Mouse (Mus musculus) stomach, embryonic 16.5 days (tissue): ENCODE results near the gene Fgd6. TPM values are rescaled to one million over a fixed set of nuclear protein-coding genes. Genes with fewer than 3 reads are reported as not detected.

Experiments used
- ATAC-seq: fragments of 200-750 bp; cut with Nextera tagmentation; 2 replicates; pipeline ENCODE4 v1.8.0; 2017; ENCODE audit warnings: moderate number of reproducible peaks, moderate TSS enrichment; ENCODE audit not compliant: insufficient read depth, low FRiP score
- H3K27ac ChIP-seq: fragments of 300-500 bp; sonication (generic); 2 replicates; pipeline ENCODE4 v1.5.1; 2014; ENCODE audit warnings: low read length
- H3K27me3 ChIP-seq: fragments of 300-500 bp; sonication (generic); 2 replicates; pipeline ENCODE4 v1.6.1; 2014; ENCODE audit warnings: low read length, control low read depth, mixed read lengths; ENCODE audit not compliant: control insufficient read depth, insufficient read depth
- H3K36me3 ChIP-seq: fragments of 300-500 bp; sonication (generic); 2 replicates; pipeline ENCODE4 v1.6.1; 2014; ENCODE audit warnings: low read length; ENCODE audit not compliant: control insufficient read depth, insufficient read depth
- H3K4me1 ChIP-seq: fragments of 300-500 bp; sonication (generic); 2 replicates; pipeline ENCODE4 v1.6.1; 2014; ENCODE audit warnings: low read length, control low read depth, mixed read lengths; ENCODE audit not compliant: control insufficient read depth, insufficient read depth
- H3K4me2 ChIP-seq: fragments of 300-500 bp; sonication (generic); 2 replicates; pipeline ENCODE4 v1.6.1; 2014; ENCODE audit warnings: low read depth, low read length, mixed read lengths
- H3K4me3 ChIP-seq: fragments of 300-500 bp; sonication (generic); replicated peaks from 2 replicates; pipeline ENCODE4 v1.5.1; 2014; ENCODE audit warnings: mild to moderate bottlenecking, low read length
- H3K9ac ChIP-seq: fragments of 300-500 bp; sonication (generic); 2 replicates; pipeline ENCODE4 v1.6.1; 2014; ENCODE audit warnings: low read length
- H3K9me3 ChIP-seq: fragments of 300-500 bp; sonication (generic); replicated peaks from 2 replicates; pipeline ENCODE4 v1.6.1; 2016; ENCODE audit warnings: low read length, control low read depth; ENCODE audit not compliant: control insufficient read depth
- WGBS: fragments of 180-500 bp; shearing (Covaris S2); extraction: QIAGEN DNeasy Blood & Tissue Kit; methylation state at CpG from one replicate; pipeline ENCODE4 v1.1.7; 2014; 5-methylcytosine and 5-hydroxymethylcytosine counted together
- polyA plus RNA-seq: library from polyadenylated mRNA; unstranded; fragments of >200 nt; fragmentation: Nextera tagmentation; extraction: Ambion mirVana; gene quantifications from 2 replicates; pipeline ENCODE4 v1.2.1, GENCODE M21; 2015

The Fgd6 gene
- polyA plus RNA-seq, 1 experiment from 2014 or later, result 3.7 TPM

DNA sequence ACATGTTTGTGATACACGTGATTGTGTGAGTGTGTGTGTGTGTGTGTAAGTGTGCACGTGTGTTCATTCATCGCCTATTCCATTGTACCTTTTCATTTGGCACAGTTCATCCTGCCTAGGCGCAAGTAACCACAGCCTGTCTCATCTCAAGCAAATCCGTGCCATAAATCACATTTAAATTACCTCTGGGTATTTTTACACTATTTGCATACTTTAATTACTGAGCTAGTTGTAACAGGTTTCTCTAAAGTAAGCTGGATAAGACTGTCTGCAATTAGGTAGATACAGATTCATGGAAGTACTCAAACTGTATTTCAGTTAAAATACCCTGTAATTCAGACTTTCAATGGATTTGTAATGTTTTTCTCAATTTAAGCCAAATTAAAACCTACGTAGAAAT, 20.7 kb downstream of the Fgd6 start:
- Histone ChIP-seq H3K27me3 (no peaks in the 10 kb centered on the region), H3K4me2 (no peak overlapping the region), H3K4me3 (no peak overlapping the region), H3K4me1 (peaks cover 13% of the 10 kb centered on the region), H3K27ac (no peak overlapping the region), H3K9me3 (no peaks in the 10 kb centered on the region), H3K36me3 (no peaks in the 10 kb centered on the region), H3K9ac (no peak overlapping the region)
- no peak for ATAC-seq
- WGBS, result 86% methylated on average over 6 of the region's 6 CpGs

DNA sequence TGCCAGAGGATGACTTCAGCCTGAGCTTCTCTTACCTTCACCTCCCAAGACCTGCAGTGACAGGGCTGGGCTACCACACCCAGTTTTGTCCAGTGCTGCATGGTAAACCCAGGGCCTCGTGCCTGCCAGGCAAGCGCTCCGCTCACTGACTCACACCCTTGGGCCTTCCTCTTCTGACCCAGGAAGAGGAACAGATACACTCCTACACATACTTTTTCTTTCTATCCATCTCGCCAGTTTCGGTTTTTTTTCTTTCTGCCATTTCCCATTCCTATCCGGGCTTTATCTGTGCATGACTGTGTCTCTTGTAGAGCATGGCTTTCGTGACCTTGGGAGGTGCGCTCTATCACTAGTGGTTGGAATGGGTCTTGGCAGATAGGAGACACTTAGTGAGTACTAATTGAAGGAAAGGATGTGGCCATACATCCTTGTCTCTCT, 23.8 kb downstream of the Fgd6 start:
- Histone ChIP-seq H3K27me3 (no peaks in the 10 kb centered on the region), H3K27ac (no peak overlapping the region; the same call in 1 of the 2 replicates), H3K4me2 (no peak overlapping the region), H3K36me3 (no peaks in the 10 kb centered on the region), H3K9me3 (no peaks in the 10 kb centered on the region), H3K4me1 (peaks cover 13% of the 10 kb centered on the region), H3K9ac (no peak overlapping the region), H3K4me3 (no peak overlapping the region)
- WGBS, result 79% methylated on average over 8 of the region's 8 CpGs
- peak; percentile 85; the same call in 1 of the 2 replicates for ATAC-seq

- no peaks in the 10 kb centered on the region for H3K9me3 ChIP-seq
- peaks cover 13% of the 10 kb centered on the region for H3K4me1 ChIP-seq
- H3K9ac ChIP-seq, result no peak overlapping the region
- no peak overlapping the region for H3K4me2 ChIP-seq
- no peak overlapping the region for H3K27ac ChIP-seq
- no peaks in the 10 kb centered on the region for H3K36me3 ChIP-seq
- no peaks in the 10 kb centered on the region for H3K27me3 ChIP-seq
- no peak for ATAC-seq
- no peak overlapping the region for H3K4me3 ChIP-seq
- 35% methylated on average over 8 of the region's 8 CpGs for WGBS
These were observed 24.4 kb downstream of the Fgd6 start for GRCm38 (mm10) chr10:94060190-94060589.

DNA sequence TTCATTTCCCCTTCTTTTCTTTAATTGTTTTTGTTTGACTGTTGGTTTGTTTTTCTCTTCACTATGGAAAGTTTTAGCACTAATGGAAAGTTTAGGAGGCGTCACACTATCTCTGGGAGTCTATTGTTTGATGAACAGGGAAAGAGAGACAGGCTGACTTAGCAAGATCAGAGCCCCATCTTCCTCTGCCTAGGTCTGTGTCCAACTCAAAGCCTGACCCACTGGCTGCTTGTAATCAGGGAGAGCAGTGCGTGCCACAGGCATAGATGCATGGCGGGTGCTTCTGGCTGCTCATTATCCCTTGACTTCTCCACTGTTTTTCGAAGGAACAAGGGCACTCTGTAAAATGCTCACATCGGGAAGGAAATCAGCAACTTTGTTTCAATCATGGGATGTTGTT, 26.6 kb downstream of the Fgd6 start:
- no peaks in the 10 kb centered on the region for H3K9me3 ChIP-seq
- H3K4me2 ChIP-seq, result no peak overlapping the region
- H3K27ac ChIP-seq, result no peak overlapping the region
- no peak for ATAC-seq
- H3K4me3 ChIP-seq, result no peak overlapping the region
- peaks cover 17% of the 10 kb centered on the region for H3K4me1 ChIP-seq
- H3K36me3 ChIP-seq, result no peaks in the 10 kb centered on the region
- no peak overlapping the region for H3K9ac ChIP-seq
- WGBS, result 78% methylated on average over 5 of the region's 5 CpGs
- no peaks in the 10 kb centered on the region for H3K27me3 ChIP-seq

- H3K27me3 ChIP-seq, result no peaks in the 10 kb centered on the region
- 77% methylated on average over 3 of the region's 3 CpGs for WGBS
- no peak overlapping the region for H3K9ac ChIP-seq
- H3K36me3 ChIP-seq, result no peaks in the 10 kb centered on the region
- H3K4me3 ChIP-seq, result no peak overlapping the region
- no peak overlapping the region for H3K27ac ChIP-seq
- no peaks in the 10 kb centered on the region for H3K9me3 ChIP-seq
- ATAC-seq, result no peak
- 0 out of 2 replicates have a peak, but pooled peaks cover 3% of the 10 kb centered on the region for H3K4me1 ChIP-seq
- H3K4me2 ChIP-seq, result no peak overlapping the region
These were observed 31.1 kb downstream of the Fgd6 start for GRCm38 (mm10) chr10:94066896-94067295.

GRCm38 (mm10) chr10:94068701-94069100, 32.9 kb downstream of the Fgd6 start:
- no peaks in the 10 kb centered on the region for H3K9me3 ChIP-seq
- H3K36me3 ChIP-seq, result no peaks in the 10 kb centered on the region
- peaks cover 16% of the 10 kb centered on the region for H3K4me1 ChIP-seq
- no peaks in the 10 kb centered on the region for H3K27me3 ChIP-seq
- H3K27ac ChIP-seq, result no peak overlapping the region
- no peak for ATAC-seq
- H3K4me3 ChIP-seq, result no peak overlapping the region
- H3K9ac ChIP-seq, result no peak overlapping the region
- no peak overlapping the region for H3K4me2 ChIP-seq
- 81% methylated on average over 5 of the region's 5 CpGs for WGBS

DNA sequence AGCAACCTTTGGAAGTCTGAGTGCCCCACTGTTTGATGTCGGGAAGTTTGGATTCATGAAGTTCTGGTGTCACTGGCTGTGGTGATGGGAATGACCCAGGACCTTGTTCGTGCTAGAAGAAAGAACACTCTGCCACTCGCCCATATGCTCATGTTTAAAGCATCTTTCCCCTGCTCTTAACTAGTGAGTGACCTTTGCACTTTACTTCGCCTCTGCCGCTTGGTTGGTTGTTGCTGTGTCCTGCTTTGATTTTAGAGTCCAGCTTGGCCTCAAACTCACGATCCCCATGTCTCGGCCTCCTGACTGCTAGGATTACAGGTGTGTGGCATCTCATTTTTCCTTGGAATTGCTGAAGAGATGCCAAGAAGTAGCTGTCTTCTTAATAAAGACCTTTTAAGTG, 35.8 kb downstream of the Fgd6 start:
- Histone ChIP-seq H3K9me3 (no peaks in the 10 kb centered on the region), H3K4me3 (no peak overlapping the region), H3K4me2 (no peak overlapping the region), H3K4me1 (peaks cover 12% of the 10 kb centered on the region), H3K9ac (no peak overlapping the region), H3K27ac (no peak overlapping the region), H3K27me3 (no peaks in the 10 kb centered on the region), H3K36me3 (peaks cover 3% of the 10 kb centered on the region; the same call in 1 of the 2 replicates)
- 77% methylated on average over 7 of the region's 7 CpGs for WGBS
- ATAC-seq, result no peak

DNA sequence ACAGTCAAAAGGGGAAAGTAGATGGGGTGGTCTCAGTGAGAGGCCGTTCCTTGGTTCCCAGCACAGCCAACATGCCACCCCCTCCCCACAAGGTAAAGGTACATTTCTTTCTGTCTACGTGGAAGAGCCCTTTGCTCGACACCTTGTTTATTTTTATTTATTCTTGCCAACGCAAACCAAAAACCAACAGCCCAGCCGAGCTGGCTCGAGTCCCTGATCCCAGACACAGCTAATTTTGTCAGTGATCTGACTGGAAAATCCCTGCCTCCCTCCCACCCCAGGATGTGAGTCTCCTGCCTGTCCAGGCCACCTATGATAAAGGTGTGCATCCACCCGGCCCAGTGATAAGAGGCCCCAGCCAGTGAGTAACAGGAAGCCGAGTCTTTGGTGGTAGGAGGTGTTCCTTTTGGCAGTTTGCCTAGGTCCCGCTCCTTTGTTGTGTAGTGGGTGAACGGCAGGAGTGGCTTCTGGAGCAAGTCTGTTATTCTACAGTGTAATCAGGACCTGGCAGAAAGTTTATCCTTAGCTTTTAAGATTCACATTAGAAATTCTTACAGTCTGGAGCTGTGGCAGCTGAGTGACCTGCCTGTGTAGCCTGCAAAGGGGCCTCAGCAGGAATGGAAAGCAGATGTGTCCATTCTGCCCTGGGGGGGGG, 36.6 kb downstream of the Fgd6 start:
- peak overlapping the region; percentile 67 for H3K27ac ChIP-seq
- peaks cover 12% of the 10 kb centered on the region for H3K4me1 ChIP-seq
- H3K4me3 ChIP-seq, result no peak overlapping the region
- peak; percentile 76; the same call in 1 of the 2 replicates for ATAC-seq
- H3K27me3 ChIP-seq, result no peaks in the 10 kb centered on the region
- peaks cover 3% of the 10 kb centered on the region; the same call in 1 of the 2 replicates for H3K36me3 ChIP-seq
- H3K9me3 ChIP-seq, result no peaks in the 10 kb centered on the region
- H3K4me2 ChIP-seq, result 0 out of 2 replicates have a peak overlapping the region, but pooled peaks have one; percentile 22
- 19% methylated on average over 10 of the region's 10 CpGs for WGBS
- H3K9ac ChIP-seq, result 0 out of 2 replicates have a peak overlapping the region, but pooled peaks have one; percentile 10

- Histone ChIP-seq H3K27ac (peak overlapping the region; percentile 67), H3K4me3 (no peak overlapping the region), H3K4me1 (peaks cover 12% of the 10 kb centered on the region), H3K9ac (0 out of 2 replicates have a peak overlapping the region, but pooled peaks have one; percentile 10), H3K27me3 (no peaks in the 10 kb centered on the region), H3K4me2 (0 out of 2 replicates have a peak overlapping the region, but pooled peaks have one; percentile 22), H3K9me3 (no peaks in the 10 kb centered on the region), H3K36me3 (peaks cover 3% of the 10 kb centered on the region; the same call in 1 of the 2 replicates)
- ATAC-seq, result peak; percentile 14; the same call in 1 of the 2 replicates
- WGBS, result 47% methylated on average over 4 of the region's 4 CpGs
These were observed 37.2 kb downstream of the Fgd6 start for GRCm38 (mm10) chr10:94072916-94073465.
